Mouse (Mus musculus) retina, postnatal 7 days (tissue): ENCODE results near the gene Dlx3.

ENCODE experiments used
- DNase-seq: peaks from one replicate; pipeline ENCODE4 v3.0.0-alpha.2; 2012; ENCODE audit warnings: low read depth, low spot score

The Dlx3 gene

DNA sequence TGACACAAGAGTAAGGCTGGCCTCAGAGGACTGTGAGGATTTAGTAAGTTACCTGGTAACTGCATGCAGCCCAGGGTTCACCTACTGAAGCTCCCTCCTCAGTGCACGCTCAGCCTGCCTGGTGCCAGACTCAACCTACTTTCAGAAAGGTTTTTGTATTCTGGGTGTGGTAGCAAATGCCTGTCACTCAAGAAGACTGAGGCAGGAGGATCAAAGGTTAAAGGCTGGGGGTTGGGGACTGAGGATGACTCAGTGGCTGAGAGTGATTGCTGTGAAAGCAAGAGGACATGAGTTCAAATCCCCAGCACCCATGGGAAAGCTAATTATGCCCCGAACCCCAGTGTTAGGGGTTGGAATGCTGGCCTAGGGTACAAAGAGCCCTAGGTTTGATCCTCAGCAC lies 35.6 kb downstream of the Dlx3 start:
- DNase-seq: no peak

DNA sequence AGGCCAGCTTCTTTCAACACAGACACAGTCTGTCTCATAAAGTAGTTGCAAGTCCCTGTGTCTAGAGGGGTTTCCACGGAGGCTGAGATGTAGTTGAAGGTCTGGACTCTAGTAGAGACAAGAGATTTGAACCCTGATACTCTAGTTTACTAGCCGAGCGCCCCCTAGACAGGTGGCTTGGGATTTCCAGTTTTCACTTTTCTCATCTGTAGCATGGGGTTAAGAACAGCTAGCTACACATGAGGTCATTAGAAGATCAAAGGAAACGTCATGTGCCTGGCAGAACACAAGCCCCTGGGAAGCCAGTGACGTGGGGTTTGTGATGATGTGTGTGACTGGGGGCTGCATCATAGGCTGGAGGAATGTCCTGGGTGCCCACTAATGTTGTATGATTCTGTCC lies 37.4 kb downstream of the Dlx3 start:
- DNase-seq: no peak

DNA sequence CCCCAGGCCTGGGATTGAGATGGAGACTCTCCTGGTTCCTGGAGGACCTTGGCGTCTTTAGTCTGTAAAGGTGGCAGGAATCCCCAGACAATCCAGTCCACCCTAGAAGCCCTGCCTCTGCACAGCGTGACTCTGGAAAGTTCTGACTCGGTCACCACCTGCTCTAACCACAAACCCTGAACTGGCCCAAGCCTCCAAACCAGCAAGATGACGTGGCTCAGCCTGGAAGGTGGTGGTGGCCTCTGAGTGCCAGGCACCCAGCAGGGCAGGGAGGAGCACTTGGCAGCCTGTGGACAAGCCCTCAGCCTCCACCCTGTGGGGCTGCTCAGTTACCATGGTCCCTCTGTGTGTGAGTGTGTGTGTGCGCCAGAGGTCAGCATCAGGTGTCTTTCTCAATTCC lies 38.0 kb downstream of the Dlx3 start:
- no peak for DNase-seq

DNA sequence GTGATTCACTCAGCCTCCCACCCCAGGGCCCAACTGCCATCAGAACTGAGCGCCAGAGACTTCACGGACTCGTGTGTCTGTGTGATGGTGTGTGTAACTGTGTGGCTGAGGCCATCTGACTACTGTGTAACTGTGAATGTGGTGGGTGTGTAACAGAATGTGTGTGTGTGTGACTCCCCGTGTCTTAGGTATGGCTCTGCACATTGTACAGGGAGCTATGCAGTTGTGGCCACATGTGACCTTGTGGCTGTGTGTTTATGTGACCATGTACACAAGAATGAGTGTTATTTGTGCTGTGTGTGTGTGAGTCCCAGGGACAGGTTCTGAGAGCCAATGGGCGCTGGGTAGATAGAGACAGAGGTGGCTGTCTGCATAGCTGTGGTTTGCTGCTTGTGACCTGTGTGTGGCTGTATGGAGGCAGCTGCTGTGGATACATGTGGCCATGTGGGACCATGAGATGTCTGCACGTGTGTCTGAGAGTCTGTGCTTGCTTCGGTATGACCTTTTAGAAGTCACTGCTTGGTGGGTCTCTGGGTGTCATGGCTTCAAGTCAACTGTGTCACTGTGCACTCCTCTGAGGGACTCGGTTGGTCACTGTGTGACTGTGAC lies 39.9 kb downstream of the Dlx3 start:
- DNase-seq: no peak

DNA sequence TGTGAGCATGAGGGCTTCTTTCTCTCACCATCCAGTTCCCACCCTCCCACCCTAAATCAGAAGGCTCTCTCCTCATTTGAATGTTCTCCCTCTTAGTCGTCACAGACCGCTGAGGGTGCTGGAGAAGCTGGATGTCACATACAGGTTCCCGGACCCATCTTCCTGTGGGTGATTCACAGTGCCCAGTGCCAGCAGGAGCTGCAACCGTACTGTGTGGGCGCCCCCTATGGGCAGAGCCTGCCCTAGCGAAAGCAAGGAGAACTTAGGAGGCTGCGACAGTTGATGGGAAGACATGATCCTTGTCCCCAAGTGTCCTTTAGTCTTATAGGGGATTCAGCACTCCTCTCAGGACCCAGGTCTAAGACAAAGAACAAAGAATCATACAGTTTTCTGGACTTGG lies 40.8 kb downstream of the Dlx3 start:
- no peak for DNase-seq

DNA sequence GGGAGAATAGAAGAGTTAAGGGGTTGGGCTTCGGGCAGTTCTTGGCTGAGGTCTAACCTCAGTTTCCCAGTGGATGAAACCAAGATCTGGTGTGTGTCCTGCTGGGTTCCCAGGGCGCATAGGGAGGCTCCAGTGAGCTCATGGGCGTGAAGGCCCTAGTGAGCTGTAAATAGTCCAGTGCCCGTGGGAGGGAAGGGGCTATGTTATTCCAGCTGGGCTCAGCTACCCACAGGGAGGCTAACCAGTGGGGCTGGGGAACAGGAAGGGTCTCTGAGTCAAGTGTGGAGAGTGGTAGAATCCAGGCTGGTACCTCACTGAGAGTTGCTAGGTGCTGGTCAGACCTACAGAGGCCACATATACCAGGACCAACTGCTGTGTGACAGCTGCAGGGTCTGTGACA lies 41.8 kb downstream of the Dlx3 start:
- no peak for DNase-seq

DNA sequence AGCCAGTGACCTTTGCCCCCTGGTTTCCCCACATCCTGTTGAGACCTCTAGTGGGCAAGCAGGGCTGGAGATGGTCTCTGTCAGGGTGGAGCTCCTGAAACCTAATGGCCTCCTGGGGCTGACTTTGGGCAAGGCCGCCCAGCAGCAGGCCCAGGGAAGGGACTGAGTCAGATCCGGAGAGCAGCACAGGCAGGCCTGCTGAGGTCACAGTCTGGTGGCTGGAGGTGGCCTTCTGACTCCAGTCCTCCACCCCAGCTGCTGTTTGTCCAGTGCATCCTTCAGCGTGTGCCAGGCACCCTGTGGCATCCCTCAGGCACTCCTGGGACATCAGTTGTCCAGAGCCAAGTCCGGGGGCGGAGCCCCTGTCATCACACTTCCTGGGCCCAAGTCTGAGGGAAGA lies 45.9 kb downstream of the Dlx3 start:
- no peak for DNase-seq
